Mouse (Mus musculus): ENCODE data around the gene Lpp. TPM values are rescaled to one million over a fixed set of nuclear protein-coding genes. Genes with fewer than 3 reads are reported as not detected.

The Lpp gene
- polyA plus RNA-seq, 1 experiment from 2014 or later, result 14.4 TPM

GRCm38 (mm10) chr16:24900241-24900796, 507.0 kb downstream of the Lpp start:
- 47% methylated on average over 2 of the region's 2 CpGs for WGBS
- Histone ChIP-seq H3K27ac (ENCODE audit: low read depth, low read length) (no peak overlapping the region), H3K4me3 (ENCODE audit: low read depth, low read length) (no peak overlapping the region), H3K4me2 (no peak overlapping the region), H3K9me3 (ENCODE audit: control insufficient read depth, low read length) (no peaks in the 10 kb centered on the region), H3K4me1 (ENCODE audit: control insufficient read depth, insufficient read depth, low read length) (peaks cover 2% of the 10 kb centered on the region; the same call in 1 of the 2 replicates), H3K9ac (ENCODE audit: low read length) (no peak overlapping the region), H3K36me3 (ENCODE audit: control insufficient read depth, insufficient read depth, low read length) (no peaks in the 10 kb centered on the region), H3K27me3 (ENCODE audit: control insufficient read depth, insufficient read depth, low read length) (no peaks in the 10 kb centered on the region)
- ATAC-seq (ENCODE audit: low FRiP score), result no peak
- DNase-seq (ENCODE audit: low spot score, missing footprints), result no peak

- Histone ChIP-seq H3K4me2 (no peak overlapping the region), H3K4me1 (ENCODE audit: control insufficient read depth, insufficient read depth, low read length) (peaks cover 2% of the 10 kb centered on the region; the same call in 1 of the 2 replicates), H3K9me3 (ENCODE audit: control insufficient read depth, low read length) (no peaks in the 10 kb centered on the region), H3K27me3 (ENCODE audit: control insufficient read depth, insufficient read depth, low read length) (no peaks in the 10 kb centered on the region), H3K27ac (ENCODE audit: low read depth, low read length) (no peak overlapping the region), H3K4me3 (ENCODE audit: low read depth, low read length) (no peak overlapping the region), H3K9ac (ENCODE audit: low read length) (no peak overlapping the region), H3K36me3 (ENCODE audit: control insufficient read depth, insufficient read depth, low read length) (no peaks in the 10 kb centered on the region)
- ATAC-seq (ENCODE audit: low FRiP score) (no peak), DNase-seq (ENCODE audit: low spot score, missing footprints) (no peak)
- 80% methylated on average over 6 of the region's 6 CpGs for WGBS
Observed at GRCm38 (mm10) chr16:24901139-24901859, 508.0 kb downstream of the Lpp start.

GRCm38 (mm10) chr16:24902111-24902510, 508.8 kb downstream of the Lpp start:
- 83% methylated on average over 1 of the region's 1 CpGs for WGBS

GRCm38 (mm10) chr16:24908926-24909325, 515.6 kb downstream of the Lpp start:
- DNase-seq (ENCODE audit: low spot score, missing footprints) (no peak), ATAC-seq (ENCODE audit: low FRiP score) (no peak)
- H3K9me3 ChIP-seq (ENCODE audit: control insufficient read depth, low read length), result no peaks in the 10 kb centered on the region
- WGBS, result 93% methylated on average over 1 of the region's 1 CpGs
- no peak overlapping the region for H3K9ac ChIP-seq (ENCODE audit: low read length)
- H3K4me1 ChIP-seq (ENCODE audit: control insufficient read depth, insufficient read depth, low read length), result no peaks in the 10 kb centered on the region
- H3K27ac ChIP-seq (ENCODE audit: low read depth, low read length), result no peak overlapping the region
- H3K4me2 ChIP-seq, result no peak overlapping the region
- H3K27me3 ChIP-seq (ENCODE audit: control insufficient read depth, insufficient read depth, low read length), result no peaks in the 10 kb centered on the region
- no peaks in the 10 kb centered on the region for H3K36me3 ChIP-seq (ENCODE audit: control insufficient read depth, insufficient read depth, low read length)
- H3K4me3 ChIP-seq (ENCODE audit: low read depth, low read length), result no peak overlapping the region

More at GRCm38 (mm10) chr16:24902111-24902510, 508.8 kb downstream of the Lpp start:
- H3K9me3 ChIP-seq (ENCODE audit: control insufficient read depth, low read length), result no peaks in the 10 kb centered on the region
- no peak overlapping the region for H3K4me2 ChIP-seq
- H3K4me3 ChIP-seq (ENCODE audit: low read depth, low read length), result no peak overlapping the region
- ATAC-seq (ENCODE audit: low FRiP score), result no peak
- H3K27me3 ChIP-seq (ENCODE audit: control insufficient read depth, insufficient read depth, low read length), result no peaks in the 10 kb centered on the region
- H3K36me3 ChIP-seq (ENCODE audit: control insufficient read depth, insufficient read depth, low read length), result no peaks in the 10 kb centered on the region
- no peak for DNase-seq (ENCODE audit: low spot score, missing footprints)
- H3K27ac ChIP-seq (ENCODE audit: low read depth, low read length), result no peak overlapping the region
- H3K4me1 ChIP-seq (ENCODE audit: control insufficient read depth, insufficient read depth, low read length), result peaks cover 2% of the 10 kb centered on the region; the same call in 1 of the 2 replicates
- H3K9ac ChIP-seq (ENCODE audit: low read length), result no peak overlapping the region

GRCm38 (mm10) chr16:24910321-24910720, 517.0 kb downstream of the Lpp start:
- no peaks in the 10 kb centered on the region for H3K36me3 ChIP-seq (ENCODE audit: control insufficient read depth, insufficient read depth, low read length)
- H3K9ac ChIP-seq (ENCODE audit: low read length), result no peak overlapping the region
- H3K4me2 ChIP-seq, result no peak overlapping the region
- DNase-seq (ENCODE audit: low spot score, missing footprints) (no peak), ATAC-seq (ENCODE audit: low FRiP score) (no peak)
- H3K9me3 ChIP-seq (ENCODE audit: control insufficient read depth, low read length), result no peaks in the 10 kb centered on the region
- H3K27me3 ChIP-seq (ENCODE audit: control insufficient read depth, insufficient read depth, low read length), result no peaks in the 10 kb centered on the region
- no peak overlapping the region for H3K27ac ChIP-seq (ENCODE audit: low read depth, low read length)
- H3K4me1 ChIP-seq (ENCODE audit: control insufficient read depth, insufficient read depth, low read length), result no peaks in the 10 kb centered on the region
- WGBS, result 88% methylated on average over 6 of the region's 6 CpGs
- no peak overlapping the region for H3K4me3 ChIP-seq (ENCODE audit: low read depth, low read length)

GRCm38 (mm10) chr16:24910834-24911233, 517.5 kb downstream of the Lpp start:
- Histone ChIP-seq H3K4me2 (no peak overlapping the region), H3K9me3 (ENCODE audit: control insufficient read depth, low read length) (no peaks in the 10 kb centered on the region), H3K4me1 (ENCODE audit: control insufficient read depth, insufficient read depth, low read length) (no peaks in the 10 kb centered on the region), H3K4me3 (ENCODE audit: low read depth, low read length) (no peak overlapping the region), H3K27ac (ENCODE audit: low read depth, low read length) (no peak overlapping the region), H3K36me3 (ENCODE audit: control insufficient read depth, insufficient read depth, low read length) (no peaks in the 10 kb centered on the region), H3K27me3 (ENCODE audit: control insufficient read depth, insufficient read depth, low read length) (no peaks in the 10 kb centered on the region), H3K9ac (ENCODE audit: low read length) (no peak overlapping the region)
- no peak for ATAC-seq (ENCODE audit: low FRiP score)
- 80% methylated on average over 3 of the region's 3 CpGs for WGBS
- no peak for DNase-seq (ENCODE audit: low spot score, missing footprints)

GRCm38 (mm10) chr16:24912381-24912780, 519.1 kb downstream of the Lpp start:
- Histone ChIP-seq H3K27me3 (ENCODE audit: control insufficient read depth, insufficient read depth, low read length) (no peaks in the 10 kb centered on the region), H3K36me3 (ENCODE audit: control insufficient read depth, insufficient read depth, low read length) (no peaks in the 10 kb centered on the region), H3K4me1 (ENCODE audit: control insufficient read depth, insufficient read depth, low read length) (no peaks in the 10 kb centered on the region), H3K4me3 (ENCODE audit: low read depth, low read length) (no peak overlapping the region), H3K4me2 (no peak overlapping the region), H3K27ac (ENCODE audit: low read depth, low read length) (no peak overlapping the region), H3K9ac (ENCODE audit: low read length) (no peak overlapping the region), H3K9me3 (ENCODE audit: control insufficient read depth, low read length) (no peaks in the 10 kb centered on the region)
- no peak for DNase-seq (ENCODE audit: low spot score, missing footprints)
- ATAC-seq (ENCODE audit: low FRiP score), result no peak
- 81% methylated on average over 1 of the region's 1 CpGs for WGBS

GRCm38 (mm10) chr16:24913021-24913420, 519.7 kb downstream of the Lpp start:
- Histone ChIP-seq H3K4me3 (ENCODE audit: low read depth, low read length) (no peak overlapping the region), H3K27ac (ENCODE audit: low read depth, low read length) (no peak overlapping the region), H3K9ac (ENCODE audit: low read length) (no peak overlapping the region), H3K4me1 (ENCODE audit: control insufficient read depth, insufficient read depth, low read length) (no peaks in the 10 kb centered on the region), H3K36me3 (ENCODE audit: control insufficient read depth, insufficient read depth, low read length) (no peaks in the 10 kb centered on the region), H3K9me3 (ENCODE audit: control insufficient read depth, low read length) (no peaks in the 10 kb centered on the region), H3K4me2 (no peak overlapping the region), H3K27me3 (ENCODE audit: control insufficient read depth, insufficient read depth, low read length) (no peaks in the 10 kb centered on the region)
- DNase-seq (ENCODE audit: low spot score, missing footprints) (no peak), ATAC-seq (ENCODE audit: low FRiP score) (no peak)
- 85% methylated on average over 3 of the region's 3 CpGs for WGBS

- no peak for ATAC-seq (ENCODE audit: low FRiP score)
- Histone ChIP-seq H3K4me2 (no peak overlapping the region), H3K4me3 (ENCODE audit: low read depth, low read length) (no peak overlapping the region), H3K36me3 (ENCODE audit: control insufficient read depth, insufficient read depth, low read length) (no peaks in the 10 kb centered on the region), H3K27ac (ENCODE audit: low read depth, low read length) (no peak overlapping the region), H3K9me3 (ENCODE audit: control insufficient read depth, low read length) (no peaks in the 10 kb centered on the region), H3K9ac (ENCODE audit: low read length) (no peak overlapping the region), H3K4me1 (ENCODE audit: control insufficient read depth, insufficient read depth, low read length) (no peaks in the 10 kb centered on the region), H3K27me3 (ENCODE audit: control insufficient read depth, insufficient read depth, low read length) (no peaks in the 10 kb centered on the region)
- 81% methylated on average over 7 of the region's 7 CpGs for WGBS
- DNase-seq (ENCODE audit: low spot score, missing footprints), result no peak
Observed at GRCm38 (mm10) chr16:24913641-24914392, 520.5 kb downstream of the Lpp start.

Data from midbrain, embryonic 11.5 days (tissue).